Mouse (Mus musculus) heart, postnatal 0 days (tissue): Measurements from ENCODE around the gene Tbata.

ENCODE experiments used
- CTCF ChIP-seq: IDR thresholded peaks from 2 replicates; pipeline ENCODE4 v1.5.1; 2016; ENCODE audit warnings: antibody characterized with exemption, control low read depth, low read depth
- EP300 ChIP-seq: IDR thresholded peaks from 2 replicates; pipeline ENCODE4 v1.6.1; 2016; ENCODE audit warnings: antibody characterized with exemption, low read depth

DNA sequence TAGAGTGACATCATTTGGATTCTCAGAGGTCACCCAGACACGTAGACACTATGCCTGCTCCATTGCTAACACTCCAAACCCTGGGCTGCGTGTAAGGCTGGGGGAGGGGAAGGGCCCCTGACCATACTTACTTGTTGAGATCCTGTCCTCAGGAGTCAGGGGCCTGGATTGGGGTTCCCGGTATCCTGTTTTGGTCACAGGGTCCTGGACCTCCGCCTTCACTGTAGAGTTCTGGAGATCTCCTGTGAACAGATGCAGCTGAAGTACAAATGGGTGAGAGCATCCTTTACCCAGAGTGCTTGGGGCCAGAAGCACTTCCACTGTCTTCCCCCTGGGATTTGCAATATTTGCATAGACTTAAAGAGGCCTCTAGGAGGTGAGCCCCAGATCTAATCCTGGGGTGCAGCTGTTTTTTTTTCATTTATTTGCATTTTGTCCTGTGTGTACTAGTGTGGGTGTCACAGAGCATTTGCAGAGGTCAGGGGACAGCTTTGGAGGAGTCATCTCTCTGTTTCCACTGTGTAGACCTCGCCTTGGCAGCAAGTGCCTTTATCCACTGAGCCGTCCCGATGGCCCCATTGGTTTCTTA is 28.6 kb downstream of the Tbata start:
- TF ChIP-seq EP300: no peak
- TF ChIP-seq CTCF: no peak
